Mouse (Mus musculus) mouse trophoblast stem cell (cell line): ENCODE data around the gene Cym.

ENCODE experiments used
- in situ Hi-C, 2 experiments: fragments of 300-500 bp; cut with MseI, MboI; formaldehyde crosslinking; loops; 2 replicates in 1 of 2; 3 replicates in 1 of 2; pipeline ENCODE4 v1.15.1; 2025

Cym gene

GRCm38 (mm10) chr3:107225820-107226219, 4.3 kb upstream of the Cym start:
- in situ Hi-C loops: no loop called here

GRCm38 (mm10) chr3:107223230-107223629, 1.7 kb upstream of the Cym start:
- in situ Hi-C loops: no loop called here

GRCm38 (mm10) chr3:107218572-107218971, 3.0 kb downstream of the Cym start:
- in situ Hi-C loops: no loop called here

- in situ Hi-C loops: no loop called here
Measured at GRCm38 (mm10) chr3:107217101-107217480, 4.4 kb downstream of the Cym start.

GRCm38 (mm10) chr3:107216400-107217100, 5.0 kb downstream of the Cym start:
- in situ Hi-C loops: no loop called here

- in situ Hi-C loops: no loop called here
Measured at GRCm38 (mm10) chr3:107214606-107215005, 6.9 kb downstream of the Cym start.

GRCm38 (mm10) chr3:107207625-107208253, 13.8 kb downstream of the Cym start:
- in situ Hi-C loops: no loop called here

- in situ Hi-C loops: no loop called here
Measured at GRCm38 (mm10) chr3:107206490-107207150, 14.9 kb downstream of the Cym start.

GRCm38 (mm10) chr3:107205994-107206393, 15.5 kb downstream of the Cym start:
- in situ Hi-C loops: no loop called here

- in situ Hi-C loops: no loop called here
Measured at GRCm38 (mm10) chr3:107205170-107205569, 16.4 kb downstream of the Cym start.

- in situ Hi-C loops: no loop called here
Measured at GRCm38 (mm10) chr3:107204413-107204812, 17.1 kb downstream of the Cym start.

- in situ Hi-C loops: no loop called here
Measured at GRCm38 (mm10) chr3:107201310-107202180, 20.0 kb downstream of the Cym start.

- in situ Hi-C loops: loop anchor here in 1 of 2 experiments (10.0 kb wide), 1 partner anchor 94 kb away; no protein-coding TSS in a partner anchor
Measured at GRCm38 (mm10) chr3:107188226-107188899, 33.2 kb downstream of the Cym start.

- in situ Hi-C loops: loop anchor here in 1 of 2 experiments (10.0 kb wide), 1 partner anchor 92 kb away; no protein-coding TSS in a partner anchor
Measured at GRCm38 (mm10) chr3:107187022-107187421, 34.5 kb downstream of the Cym start.

- in situ Hi-C loops: loop anchor here in 1 of 2 experiments (10.0 kb wide), 1 partner anchor 91 kb away; no protein-coding TSS in a partner anchor
Measured at GRCm38 (mm10) chr3:107185597-107185996, 35.9 kb downstream of the Cym start.

GRCm38 (mm10) chr3:107183178-107183577, 38.4 kb downstream of the Cym start:
- in situ Hi-C loops: loop anchor here in 1 of 2 experiments (10.0 kb wide), 1 partner anchor 88 kb away; no protein-coding TSS in a partner anchor

- in situ Hi-C loops: loop anchor here in 1 of 2 experiments (10.0 kb wide), 1 partner anchor 88 kb away; no protein-coding TSS in a partner anchor
Measured at GRCm38 (mm10) chr3:107182756-107183155, 38.8 kb downstream of the Cym start, which contains the start of gene Kcna10. TSS of gene Kcna10 (plus strand) at chr3:107183056.

GRCm38 (mm10) chr3:107180860-107181259, 40.7 kb downstream of the Cym start:
- in situ Hi-C loops: loop anchor here in 1 of 2 experiments (10.0 kb wide), 1 partner anchor 86 kb away; no protein-coding TSS in a partner anchor

GRCm38 (mm10) chr3:107176501-107176900, 45.0 kb downstream of the Cym start:
- in situ Hi-C loops: no loop called here

GRCm38 (mm10) chr3:107175486-107175885, 46.0 kb downstream of the Cym start:
- in situ Hi-C loops: no loop called here

GRCm38 (mm10) chr3:107172556-107172955, 49.0 kb downstream of the Cym start:
- in situ Hi-C loops: no loop called here
